Mouse (Mus musculus) kidney, adult 2 months (tissue): ENCODE measurements at regions not wholly inside any gene's neighbourhood (a gene's known extent, or its start where the extent isn't known, plus 50 kb on each side); places are given as distances from the start of the nearest gene placed in this dataset.

ENCODE experiments used
- DNase-seq: peaks from one replicate; pipeline ENCODE4 v3.0.0; 2021
- H3K27ac ChIP-seq: fragments of 200-500 bp; 2 replicates; pipeline ENCODE4 v1.5.1; 2012; ENCODE audit warnings: low read depth, low read length, control low read depth, inconsistent platforms; ENCODE audit not compliant: insufficient read depth
- H3K27me3 ChIP-seq: fragments of 200-500 bp; replicated peaks from 2 replicates; pipeline ENCODE4 v1.6.1; 2012; ENCODE audit warnings: mild to moderate bottlenecking, moderate library complexity, low read length, inconsistent platforms; ENCODE audit not compliant: control insufficient read depth, insufficient read depth
- H3K36me3 ChIP-seq: fragments of 200-500 bp; 2 replicates; pipeline ENCODE4 v1.6.1; 2012; ENCODE audit warnings: mild to moderate bottlenecking, moderate library complexity, low read length, inconsistent platforms; ENCODE audit not compliant: control insufficient read depth, insufficient read depth
- H3K4me1 ChIP-seq: fragments of 200-500 bp; 2 replicates; pipeline ENCODE4 v1.6.1; 2011; ENCODE audit warnings: low read length; ENCODE audit not compliant: control insufficient read depth, insufficient read depth
- H3K4me3 ChIP-seq: fragments of 200-500 bp; 2 replicates; pipeline ENCODE4 v1.5.1; 2011; ENCODE audit warnings: mild to moderate bottlenecking, low read depth, low read length, control low read depth; ENCODE audit not compliant: insufficient read depth
- CTCF ChIP-seq: fragments of 200-500 bp; conservative IDR thresholded peaks from 2 replicates; pipeline ENCODE4 v1.5.1; 2011; ENCODE audit warnings: low read depth, mild to moderate bottlenecking, control low read depth, low read length, moderate library complexity, mixed read lengths; ENCODE audit not compliant: insufficient read depth, insufficient read length
- POLR2A ChIP-seq: fragments of 200-500 bp; IDR thresholded peaks from one replicate; pipeline ENCODE4 v1.6.1; 2011; ENCODE audit warnings: low read depth, low read length, control low read depth
- WGBS: fragments of 180-500 bp; shearing (Covaris S2); methylation state at CpG from one replicate; pipeline ENCODE4 v1.1.7; 2018; 5-methylcytosine and 5-hydroxymethylcytosine counted together

DNA sequence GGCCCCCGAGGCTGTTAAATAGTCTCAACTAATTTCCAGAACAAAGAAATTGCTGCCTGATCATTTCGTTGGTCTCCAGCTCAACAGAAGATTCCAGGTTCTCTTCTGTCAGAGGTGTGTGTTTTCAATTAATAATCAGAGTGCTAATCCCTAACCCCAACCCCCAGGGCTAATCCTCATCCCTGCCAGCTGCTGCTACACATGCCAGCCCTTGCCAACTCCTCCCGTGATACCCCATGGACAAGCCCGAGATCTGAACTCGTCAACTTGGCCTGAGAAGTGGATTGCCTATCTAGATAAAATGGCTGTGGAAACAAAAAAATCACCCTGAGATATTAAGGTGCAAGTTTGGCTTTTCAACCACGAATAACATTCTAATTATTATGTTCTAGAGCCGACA lies 355.0 kb upstream of the Gm765 start:
- Histone ChIP-seq H3K27me3 (no peaks in the 10 kb centered on the region), H3K36me3 (no peaks in the 10 kb centered on the region), H3K4me3 (no peak overlapping the region), H3K27ac (no peak overlapping the region), H3K4me1 (no peaks in the 10 kb centered on the region)
- no peak for TF ChIP-seq POLR2A
- no peak for TF ChIP-seq CTCF
- WGBS, result 88% methylated on average over 7 of the region's 7 CpGs
- DNase-seq, result no peak

- Histone ChIP-seq H3K4me1 (no peaks in the 10 kb centered on the region), H3K36me3 (no peaks in the 10 kb centered on the region), H3K27me3 (no peaks in the 10 kb centered on the region), H3K27ac (no peak overlapping the region), H3K4me3 (no peak overlapping the region)
- 82% methylated on average over 8 of the region's 8 CpGs for WGBS
- TF ChIP-seq POLR2A, result no peak
- TF ChIP-seq CTCF, result no peak
- no peak for DNase-seq
These were observed 350.9 kb upstream of the Gm765 start for GRCm38 (mm10) chr6:98693411-98693810.

GRCm38 (mm10) chr6:98690133-98690532 lies 347.6 kb upstream of the Gm765 start:
- WGBS, result 45% methylated on average over 9 of the region's 9 CpGs
- TF ChIP-seq POLR2A (no peak), CTCF (no peak)
- no peaks in the 10 kb centered on the region for H3K27me3 ChIP-seq

DNA sequence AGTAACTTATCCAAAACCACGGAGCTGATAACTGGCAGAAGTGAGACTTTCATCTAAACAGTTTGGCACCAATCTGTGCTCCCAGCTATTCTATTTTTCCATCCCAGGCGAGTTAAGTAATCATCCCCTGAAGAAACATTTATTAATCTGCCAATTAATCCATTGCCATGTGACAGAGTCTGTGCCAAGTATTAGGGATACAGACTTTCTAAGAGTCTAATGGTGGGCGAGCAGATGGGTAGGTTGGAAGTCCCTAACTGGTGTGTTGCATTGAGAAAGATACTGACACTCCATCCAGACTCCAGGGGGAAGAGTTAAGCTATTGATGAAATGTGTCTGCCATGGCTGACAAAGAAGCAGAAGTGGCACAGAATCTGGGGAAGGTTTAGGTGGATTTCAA lies 346.8 kb upstream of the Gm765 start:
- Histone ChIP-seq H3K36me3 (no peaks in the 10 kb centered on the region), H3K27ac (no peak overlapping the region), H3K4me3 (no peak overlapping the region), H3K27me3 (no peaks in the 10 kb centered on the region), H3K4me1 (no peaks in the 10 kb centered on the region)
- TF ChIP-seq POLR2A (no peak), CTCF (no peak)
- 89% methylated on average over 3 of the region's 3 CpGs for WGBS
- no peak for DNase-seq

More at GRCm38 (mm10) chr6:98690133-98690532, 347.6 kb upstream of the Gm765 start:
- H3K27ac ChIP-seq, result no peak overlapping the region
- no peak overlapping the region for H3K4me3 ChIP-seq
- no peaks in the 10 kb centered on the region for H3K36me3 ChIP-seq
- H3K4me1 ChIP-seq, result no peaks in the 10 kb centered on the region
- no peak for DNase-seq

GRCm38 (mm10) chr6:98688624-98689023 lies 346.1 kb upstream of the Gm765 start:
- Histone ChIP-seq H3K4me1 (no peaks in the 10 kb centered on the region), H3K27ac (no peak overlapping the region), H3K4me3 (no peak overlapping the region), H3K36me3 (no peaks in the 10 kb centered on the region), H3K27me3 (no peaks in the 10 kb centered on the region)
- TF ChIP-seq POLR2A (no peak), CTCF (no peak)
- no peak for DNase-seq
- WGBS, result 96% methylated on average over 2 of the region's 2 CpGs

DNA sequence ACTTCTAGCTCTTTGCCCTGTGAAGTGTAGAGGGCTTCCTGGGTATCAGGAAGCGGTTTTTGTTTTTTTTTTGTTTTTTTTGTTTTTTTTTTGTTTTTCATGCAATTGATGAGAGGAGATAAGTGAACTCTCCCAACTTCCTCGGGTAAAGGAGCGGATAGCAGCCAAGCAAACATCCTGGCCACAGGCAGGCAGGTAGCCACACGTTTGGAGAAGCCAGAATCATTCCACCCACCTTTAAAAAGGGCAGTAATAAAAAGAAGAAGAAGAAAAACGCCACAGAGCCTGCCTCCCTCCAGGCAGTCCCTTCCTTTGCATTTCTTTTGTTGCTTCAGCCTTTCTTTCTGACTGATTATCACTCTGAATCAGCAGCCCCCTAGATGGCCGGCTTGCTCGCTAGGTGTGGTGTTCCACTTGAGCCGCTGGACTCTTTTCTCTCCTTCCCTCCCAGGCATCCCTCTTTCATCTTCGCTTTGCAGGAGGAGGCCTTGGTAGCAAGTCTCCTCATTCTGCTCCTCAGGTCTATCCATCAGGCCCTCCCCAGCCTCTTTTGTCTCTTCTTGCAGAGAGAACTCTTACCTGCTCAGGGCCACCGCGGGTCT lies 323.9 kb upstream of the Gm765 start:
- TF ChIP-seq POLR2A, result no peak
- TF ChIP-seq CTCF, result no peak
- DNase-seq, result no peak
- Histone ChIP-seq H3K4me1 (no peaks in the 10 kb centered on the region), H3K27ac (no peak overlapping the region), H3K27me3 (no peaks in the 10 kb centered on the region), H3K36me3 (no peaks in the 10 kb centered on the region), H3K4me3 (no peak overlapping the region)
- 22% methylated on average over 11 of the region's 11 CpGs for WGBS

GRCm38 (mm10) chr6:98651827-98652226 lies 309.3 kb upstream of the Gm765 start:
- TF ChIP-seq POLR2A (no peak), CTCF (no peak)
- Histone ChIP-seq H3K36me3 (no peaks in the 10 kb centered on the region), H3K4me1 (no peaks in the 10 kb centered on the region), H3K4me3 (no peak overlapping the region), H3K27ac (no peak overlapping the region), H3K27me3 (no peaks in the 10 kb centered on the region)
- no peak for DNase-seq
- 66% methylated on average over 3 of the region's 3 CpGs for WGBS
